Mouse (Mus musculus): ENCODE results near the gene Myct1.

Myct1 gene

GRCm38 (mm10) chr10:5615186-5616040 is 21.8 kb downstream of the Myct1 start:
- CTCF ChIA-PET = no interaction called here

- CTCF ChIA-PET = no interaction called here
Observed at GRCm38 (mm10) chr10:5626268-5626667, 32.7 kb downstream of the Myct1 start.

DNA sequence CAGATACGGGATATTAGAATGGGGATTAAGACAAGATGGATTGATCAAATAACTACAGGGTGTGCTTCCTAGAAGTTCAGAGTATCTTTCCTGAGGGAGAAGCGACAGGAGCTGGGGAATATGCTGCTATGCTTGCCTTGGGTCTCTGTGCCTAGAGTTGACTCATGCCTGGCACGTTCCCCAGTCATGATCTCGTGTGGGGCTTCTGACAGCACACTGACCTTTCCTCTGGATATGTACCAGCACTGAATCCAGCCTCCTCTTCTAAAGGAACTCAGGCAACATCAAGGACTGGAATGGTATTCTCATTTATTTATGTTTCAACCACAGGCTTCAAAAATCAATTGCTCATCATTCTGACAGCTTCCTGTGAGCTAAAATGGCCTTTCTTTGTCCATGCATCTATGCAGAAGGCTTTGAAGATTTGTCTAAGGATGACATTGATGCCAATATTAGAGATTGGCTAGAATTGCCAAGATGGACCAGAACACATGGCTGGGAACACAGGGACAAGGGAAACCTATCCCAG is 40.2 kb downstream of the Myct1 start:
- CTCF ChIA-PET = no interaction called here

DNA sequence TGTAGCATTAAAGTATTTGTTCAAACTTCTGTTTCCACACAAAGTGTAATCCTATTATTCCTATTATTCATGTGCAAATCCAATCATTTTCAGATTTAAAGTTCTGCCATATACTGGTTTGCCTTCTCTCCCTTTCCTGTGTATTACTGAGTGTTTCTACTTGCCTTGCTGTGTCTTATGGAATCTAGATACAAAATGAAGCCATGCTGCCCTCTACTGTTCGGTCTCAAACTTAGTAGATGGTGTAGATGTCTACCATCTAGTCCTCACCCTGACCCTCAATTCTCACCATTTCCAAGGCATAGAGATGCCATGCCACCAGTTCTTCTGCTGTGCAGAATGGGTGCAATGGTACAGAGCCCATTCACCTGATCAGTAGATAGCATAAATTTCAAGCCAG is 40.8 kb downstream of the Myct1 start:
- CTCF ChIA-PET = no interaction called here

GRCm38 (mm10) chr10:5637322-5637721 is 43.7 kb downstream of the Myct1 start:
- CTCF ChIA-PET = no interaction called here

GRCm38 (mm10) chr10:5639112-5639511 is 45.5 kb downstream of the Myct1 start, which contains the start of gene Vip:
Vip (plus strand) TSS chr10:5639218.
- CTCF ChIA-PET = no interaction called here

All from spleen, embryonic (tissue).